Comparison of ENCODE assay signal across 11 mouse cellular contexts in the genomic region with DNA sequence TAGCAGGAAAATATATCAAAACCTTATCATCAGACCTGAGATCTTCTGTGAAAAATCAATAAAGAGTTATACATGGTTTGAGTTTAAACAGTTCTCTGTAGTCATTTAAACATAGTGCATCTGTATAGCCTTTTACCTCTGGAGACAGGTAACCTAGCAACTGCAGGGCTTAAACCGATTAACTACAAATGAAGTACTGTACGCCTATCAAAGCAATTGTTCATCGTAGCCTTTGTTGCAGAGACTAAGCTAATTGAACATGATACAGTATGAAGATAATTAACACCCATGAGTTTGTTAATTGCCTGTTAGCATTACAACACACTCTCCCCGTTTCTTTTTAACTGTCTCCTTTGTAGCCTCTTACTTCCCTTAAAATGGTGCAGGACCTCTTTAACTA.
DNase-seq lines count a peak whose midpoint lies in the region; ATAC-seq and TF ChIP-seq lines count a peak whose summit lies in the region.
"Had no signal": no experiment of that assay in that cellular context is flagged by ENCODE, and none has a peak within 500 bp of the region (broad histone marks: within the 10 kb centered on the region; RNA-seq: fewer than 3 reads in every experiment).

No protein-coding gene starts in this region.

- no peak for TF ChIP-seq CTCF in midbrain, postnatal 0 days (IDR thresholded peaks at IDR 0.05)

- peaks cover 25% of the 10 kb centered on the region for H3K27me3 ChIP-seq in forebrain, embryonic 11.5 days (ENCODE audit: control insufficient read depth, insufficient read depth, low read length)
- peaks cover 76% of the 10 kb centered on the region for H3K27me3 ChIP-seq in forebrain, embryonic 10.5 days (ENCODE audit: poor library complexity, severe bottlenecking)
- H3K27me3 ChIP-seq in forebrain, embryonic 15.5 days, result peaks cover 40% of the 10 kb centered on the region
- H3K27me3 ChIP-seq in limb, embryonic 11.5 days (ENCODE audit: control insufficient read depth, insufficient read depth, low read length), result no peaks in the 10 kb centered on the region
- no peaks in the 10 kb centered on the region for H3K27me3 ChIP-seq in midbrain, postnatal 0 days (ENCODE audit: insufficient read depth, low read length)
- H3K27me3 ChIP-seq: heart, embryonic 15.5 days had no signal

- ATAC-seq in forebrain, embryonic 11.5 days (replicated peaks; ENCODE audit: low FRiP score), result peak; percentile 86
- ATAC-seq in forebrain, embryonic 15.5 days (replicated peaks), result peak; percentile 75
- ATAC-seq in limb, embryonic 11.5 days (ENCODE audit: insufficient number of reproducible peaks, low FRiP score, low TSS enrichment, low read depth), result no peak
- peak; percentile 63 for ATAC-seq in midbrain, postnatal 0 days (ENCODE audit: low FRiP score)

- no peaks in the 10 kb centered on the region for H3K36me3 ChIP-seq in forebrain, embryonic 11.5 days (ENCODE audit: control insufficient read depth, insufficient read depth, low read length)
- no peaks in the 10 kb centered on the region for H3K36me3 ChIP-seq in forebrain, embryonic 10.5 days (replicated peaks)
- no peaks in the 10 kb centered on the region for H3K36me3 ChIP-seq in forebrain, embryonic 15.5 days
- no peaks in the 10 kb centered on the region for H3K36me3 ChIP-seq in limb, embryonic 11.5 days (ENCODE audit: control insufficient read depth, insufficient read depth, low read length)
- H3K36me3 ChIP-seq in midbrain, postnatal 0 days (ENCODE audit: insufficient read depth, low read length), result no peaks in the 10 kb centered on the region
- H3K36me3 ChIP-seq: heart, embryonic 15.5 days had no signal

- H3K27ac ChIP-seq in forebrain, embryonic 11.5 days (ENCODE audit: low read depth, low read length), result no peak overlapping the region
- no peak overlapping the region for H3K27ac ChIP-seq in forebrain, embryonic 10.5 days
- H3K27ac ChIP-seq in forebrain, embryonic 15.5 days (replicated peaks), result peak overlapping the region; percentile 58
- H3K27ac ChIP-seq in limb, embryonic 11.5 days (replicated peaks; ENCODE audit: low read depth, low read length), result peak overlapping the region; percentile 50; the same call in 1 of the 2 replicates
- H3K27ac ChIP-seq in midbrain, postnatal 0 days (ENCODE audit: low read depth, low read length), result 0 out of 2 replicates have a peak overlapping the region, but pooled peaks have one; percentile 26
- H3K27ac ChIP-seq: heart, embryonic 15.5 days had no signal

- H3K9me3 ChIP-seq in forebrain, embryonic 11.5 days (ENCODE audit: control insufficient read depth, low read length), result no peaks in the 10 kb centered on the region
- no peaks in the 10 kb centered on the region for H3K9me3 ChIP-seq in forebrain, embryonic 10.5 days
- no peaks in the 10 kb centered on the region for H3K9me3 ChIP-seq in forebrain, embryonic 15.5 days
- H3K9me3 ChIP-seq in limb, embryonic 11.5 days (ENCODE audit: control insufficient read depth, low read length), result no peaks in the 10 kb centered on the region
- no peaks in the 10 kb centered on the region for H3K9me3 ChIP-seq in midbrain, postnatal 0 days (ENCODE audit: low read length)
- H3K9me3 ChIP-seq: heart, embryonic 15.5 days had no signal

- no peak for DNase-seq in forebrain, embryonic 11.5 days (ENCODE audit: low spot score)
- DNase-seq in forebrain, embryonic 10.5 days (ENCODE audit: extremely low spot score, low spot score), result no peak
- DNase-seq in limb, embryonic 11.5 days (ENCODE audit: low spot score), result no peak
- DNase-seq in midbrain, postnatal 0 days (ENCODE audit: low spot score), result peak; percentile 64
- no peak for DNase-seq in adrenal gland, adult 18-20 months (ENCODE audit: low spot score in 2 of 2)
- no peak for DNase-seq in adrenal gland, adult 2 months
- no peak for DNase-seq in lung, postnatal 14 days
- DNase-seq: cerebellum, postnatal 25 days; thymus, postnatal 4 days had no signal

- no peak overlapping the region for H3K4me3 ChIP-seq in forebrain, embryonic 11.5 days (ENCODE audit: low read depth, low read length)
- no peak overlapping the region for H3K4me3 ChIP-seq in forebrain, embryonic 10.5 days
- H3K4me3 ChIP-seq in forebrain, embryonic 15.5 days, result 0 out of 2 replicates have a peak overlapping the region, but pooled peaks have one; percentile 1
- H3K4me3 ChIP-seq in limb, embryonic 11.5 days (ENCODE audit: low read depth, low read length), result no peak overlapping the region
- no peak overlapping the region for H3K4me3 ChIP-seq in midbrain, postnatal 0 days (ENCODE audit: low read depth, low read length)
- H3K4me3 ChIP-seq: heart, embryonic 15.5 days had no signal

- WGBS in forebrain, embryonic 11.5 days, result 13% methylated on average over 4 of the region's 4 CpGs
- 35% methylated on average over 4 of the region's 4 CpGs for WGBS in forebrain, embryonic 10.5 days
- 5% methylated on average over 4 of the region's 4 CpGs for WGBS in forebrain, embryonic 15.5 days
- WGBS in limb, embryonic 11.5 days, result 20% methylated on average over 4 of the region's 4 CpGs
- 15% methylated on average over 4 of the region's 4 CpGs for WGBS in midbrain, postnatal 0 days

- H3K4me2 ChIP-seq in forebrain, embryonic 11.5 days (ENCODE audit: low read depth, low read length, severe bottlenecking), result peak overlapping the region; percentile 15; the same call in 1 of the 2 replicates
- peak overlapping the region; percentile 34 for H3K4me2 ChIP-seq in forebrain, embryonic 15.5 days (replicated peaks)
- peak overlapping the region; percentile 32; the same call in 1 of the 2 replicates for H3K4me2 ChIP-seq in limb, embryonic 11.5 days (ENCODE audit: low read depth, severe bottlenecking)
- H3K4me2 ChIP-seq in midbrain, postnatal 0 days (ENCODE audit: low read depth, low read length, poor library complexity, severe bottlenecking), result peak overlapping the region; percentile 29
- H3K4me2 ChIP-seq: heart, embryonic 15.5 days had no signal

- no peak overlapping the region for H3K9ac ChIP-seq in forebrain, embryonic 11.5 days (ENCODE audit: low read length)
- H3K9ac ChIP-seq in forebrain, embryonic 15.5 days (replicated peaks), result no peak overlapping the region
- no peak overlapping the region for H3K9ac ChIP-seq in limb, embryonic 11.5 days (ENCODE audit: low read length)
- H3K9ac ChIP-seq in midbrain, postnatal 0 days (replicated peaks; ENCODE audit: low read length, poor library complexity, severe bottlenecking), result 0 out of 2 replicates have a peak overlapping the region, but pooled peaks have one; percentile 36
- H3K9ac ChIP-seq: heart, embryonic 15.5 days had no signal

- H3K4me1 ChIP-seq in forebrain, embryonic 11.5 days (replicated peaks; ENCODE audit: control insufficient read depth, insufficient read depth, low read length), result peaks cover 11% of the 10 kb centered on the region
- H3K4me1 ChIP-seq in forebrain, embryonic 10.5 days, result peaks cover 33% of the 10 kb centered on the region
- peaks cover 29% of the 10 kb centered on the region for H3K4me1 ChIP-seq in forebrain, embryonic 15.5 days
- peaks cover 11% of the 10 kb centered on the region for H3K4me1 ChIP-seq in limb, embryonic 11.5 days (ENCODE audit: control insufficient read depth, insufficient read depth, low read length)
- H3K4me1 ChIP-seq in midbrain, postnatal 0 days (ENCODE audit: insufficient read depth, low read length), result peaks cover 9% of the 10 kb centered on the region; the same call in 1 of the 2 replicates
- H3K4me1 ChIP-seq: heart, embryonic 15.5 days had no signal

Comparison
In these comparisons a context has a peak if more than half of its experiments do, and no peak if none do; other contexts are left out.
1. H3K27ac ChIP-seq: peak in forebrain, embryonic 15.5 days (single experiment), limb, embryonic 11.5 days (single experiment) and midbrain, postnatal 0 days (single experiment); none in forebrain, embryonic 11.5 days (single experiment) and forebrain, embryonic 10.5 days (single experiment).
2. Peak in every context shown above with its lines, with median percentiles within 50 percentile points of each other: H3K4me2 ChIP-seq.